Mouse (Mus musculus) megakaryocyte, adult 5-6 weeks (primary cell): ENCODE measurements around the gene Cacna1g. TPM values are rescaled to one million over a fixed set of nuclear protein-coding genes. Genes with fewer than 3 reads are reported as not detected.

Source experiments
- ATAC-seq: 2 replicates; pipeline ENCODE4 v1.8.0; 2016; ENCODE audit warnings: mild to moderate bottlenecking, inconsistent platforms; ENCODE audit not compliant: poor library complexity, severe bottlenecking
- total RNA-seq, 2 experiments: library from RNA; stranded (forward) in 1 of 2; stranded (reverse) in 1 of 2; fragments of 153-499, 151-499 nt in 1 of 2; fragments of 221-1000, 200-1000 nt in 1 of 2; gene quantifications; 2 replicates each; pipeline versions ENCODE4 v1.2.3 to v1.2.4; 2015 to 2017

The Cacna1g gene
- total RNA-seq, 2 experiments from 2014 or later, result 0.96 TPM; not detected in 1

DNA sequence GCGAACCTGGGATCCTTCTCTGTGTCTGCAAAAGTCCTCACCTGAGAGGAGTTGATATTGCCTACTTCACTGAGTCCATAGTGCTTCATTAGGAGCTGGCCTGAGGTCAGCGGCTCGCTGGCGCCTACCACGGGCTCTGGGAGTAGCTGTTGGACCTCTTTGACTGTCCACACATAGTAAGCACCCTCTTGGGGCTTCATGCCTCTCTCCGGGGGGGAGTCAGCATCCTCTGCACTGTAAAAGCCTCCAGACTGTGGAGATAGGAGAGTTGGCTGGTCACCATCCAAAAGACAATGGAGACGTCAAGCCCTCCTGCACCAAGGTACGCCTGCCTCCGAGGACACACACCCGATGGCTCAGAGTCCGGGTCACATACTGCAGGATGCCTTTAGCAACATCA, 8.7 kb upstream of the Cacna1g start:
- ATAC-seq, result no peak

DNA sequence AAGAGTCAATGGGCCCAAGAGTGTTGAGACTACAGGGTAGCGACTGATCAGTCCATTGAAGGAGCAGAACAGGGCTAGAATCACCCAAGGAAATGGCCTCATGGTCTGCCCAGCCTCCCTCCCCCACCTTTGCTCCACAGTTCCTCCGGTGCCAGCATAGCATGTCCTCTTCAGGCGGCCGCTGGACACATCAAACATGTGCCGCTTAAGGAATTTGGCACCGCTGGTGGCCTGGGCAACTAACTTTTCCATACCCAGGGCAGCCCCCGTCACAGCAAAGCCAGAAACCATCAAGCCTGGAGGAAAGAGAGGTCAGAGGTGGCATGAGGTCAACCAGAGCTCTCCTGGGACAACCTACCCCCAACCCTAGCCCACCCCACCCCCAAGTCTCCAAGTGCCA, 8.0 kb upstream of the Cacna1g start:
- ATAC-seq, result no peak

DNA sequence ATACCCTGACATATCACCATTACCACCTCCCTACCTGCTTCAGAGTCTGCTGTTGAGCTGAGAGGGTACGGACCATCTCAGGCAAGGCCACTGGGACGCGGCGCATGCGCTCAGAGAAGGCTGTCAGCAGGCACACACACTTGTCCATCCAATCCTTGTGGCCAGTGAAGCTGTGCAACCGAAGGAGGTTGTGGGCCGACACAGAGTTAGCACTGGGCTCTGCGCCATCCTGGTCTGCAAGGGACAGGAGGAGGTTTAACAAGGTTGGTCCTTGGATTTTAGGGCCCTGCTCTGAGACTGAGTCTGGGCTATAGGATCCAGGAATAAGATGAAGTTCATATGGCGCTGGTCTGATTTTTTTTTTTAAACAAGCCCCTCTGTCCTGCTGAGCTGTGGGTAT, 6.4 kb upstream of the Cacna1g start:
- no peak for ATAC-seq

DNA sequence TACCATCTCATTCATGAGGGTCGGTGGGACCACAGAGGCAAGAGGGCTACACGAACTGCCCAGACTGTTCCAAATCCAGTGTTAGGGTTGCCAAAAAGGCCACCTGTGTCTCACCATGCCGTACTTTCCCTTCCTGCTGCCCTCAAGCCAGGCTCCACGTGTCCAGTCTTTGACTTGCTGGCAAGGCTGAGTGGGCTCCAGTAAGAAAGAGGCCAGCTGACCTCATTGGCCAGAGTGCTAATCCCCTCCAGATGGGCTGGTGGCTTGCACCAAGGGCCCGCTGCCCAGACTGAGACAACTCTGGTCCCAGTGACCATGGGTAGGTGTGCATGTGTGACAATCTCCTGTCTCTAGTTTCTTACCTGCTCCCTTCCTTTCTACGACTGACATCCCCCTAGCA, 3.7 kb upstream of the Cacna1g start:
- ATAC-seq, result no peak

DNA sequence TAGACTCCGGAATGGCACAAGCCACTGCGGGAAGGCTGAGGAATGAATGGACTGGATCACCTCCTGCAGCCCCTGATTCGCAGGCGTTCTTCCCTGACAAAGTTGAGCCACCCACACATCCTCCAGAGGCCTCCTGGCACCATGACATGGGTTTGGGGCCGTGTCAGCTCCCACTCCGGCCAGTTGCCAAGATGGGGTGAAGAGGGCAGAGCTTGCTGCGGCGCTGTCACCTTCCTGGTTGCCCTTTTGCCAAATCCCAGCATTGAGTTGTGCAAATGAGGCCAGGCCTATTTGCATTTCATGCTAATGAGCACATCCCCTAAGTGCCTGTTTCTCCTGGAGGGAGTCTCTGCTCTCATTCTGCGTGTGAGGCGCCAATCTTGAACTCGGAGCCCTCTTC, 1.7 kb upstream of the Cacna1g start:
- ATAC-seq, result no peak

DNA sequence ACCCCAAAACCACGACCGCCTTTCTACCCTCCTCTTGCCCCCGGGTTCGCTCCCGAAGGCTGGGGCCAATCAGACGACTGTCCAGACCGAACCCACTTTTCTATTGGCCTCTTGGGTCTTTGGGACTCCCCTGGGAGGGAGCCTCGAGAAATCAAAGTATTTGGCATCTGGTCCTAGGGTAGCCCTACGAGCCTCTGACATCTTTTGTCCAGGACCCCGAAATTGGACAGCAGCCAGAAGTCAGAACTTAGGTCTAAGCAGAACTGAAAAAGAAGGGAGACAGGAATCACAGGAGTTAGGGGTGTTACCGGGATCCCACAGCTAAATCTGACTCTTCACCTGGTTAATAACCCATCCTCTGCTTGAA, 529 bp upstream of the Cacna1g start:
- ATAC-seq, result no peak

DNA sequence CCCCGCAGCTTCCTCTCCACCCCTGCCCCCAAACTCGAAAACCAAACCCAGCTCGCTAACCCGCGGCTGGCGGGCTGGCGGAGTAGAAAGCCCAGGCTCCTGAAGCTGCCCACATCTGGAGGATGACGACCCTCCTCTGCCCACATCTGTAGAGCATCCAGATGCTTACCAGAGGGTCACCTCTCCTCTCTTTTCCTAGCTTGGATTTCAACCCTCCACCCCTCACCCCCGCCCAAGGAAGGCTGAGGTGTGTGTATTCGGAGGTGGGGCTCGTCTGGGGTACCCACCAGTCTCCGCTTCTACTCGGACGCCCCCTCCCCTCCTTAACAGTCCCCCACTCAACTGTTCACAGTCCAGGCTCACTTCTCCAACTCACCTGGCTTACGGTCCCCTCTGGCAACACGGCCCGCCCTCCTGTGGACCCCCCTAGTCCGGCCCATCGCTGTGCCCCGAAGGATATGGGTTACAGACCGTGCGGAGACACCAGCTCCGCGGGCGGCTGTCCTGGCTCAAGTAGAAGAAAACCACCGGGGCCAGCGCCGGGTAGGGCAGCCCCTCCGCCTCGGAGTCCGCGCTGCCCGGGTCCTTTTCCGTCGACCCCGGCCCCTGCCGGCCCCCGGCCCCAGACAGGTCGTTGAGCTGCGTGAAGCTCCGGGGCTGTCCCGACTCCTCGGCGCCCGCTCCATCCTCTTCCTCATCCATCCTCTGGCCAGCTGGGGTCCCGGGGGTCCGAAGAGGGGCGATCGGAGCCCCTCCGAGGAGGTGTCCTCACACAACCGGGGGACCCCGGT, 887 bp downstream of the Cacna1g start:
- no peak for ATAC-seq

DNA sequence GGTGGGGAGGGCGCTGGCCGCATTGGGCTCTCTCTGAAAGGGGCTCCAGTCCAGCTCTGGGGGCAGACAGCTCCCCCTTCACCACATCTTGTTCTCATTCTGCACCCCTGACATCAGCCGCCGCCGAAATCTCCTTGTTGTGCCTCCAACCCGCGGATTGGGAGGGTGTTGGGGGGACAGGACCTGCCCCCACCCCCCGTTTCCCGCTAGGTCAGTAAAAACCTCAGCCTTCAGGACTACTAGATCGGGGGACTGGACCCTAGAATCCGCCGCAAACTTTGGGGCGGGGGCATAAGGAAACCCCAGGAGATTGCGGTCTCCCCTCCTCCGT, 1.4 kb downstream of the Cacna1g start:
- ATAC-seq, result no peak

DNA sequence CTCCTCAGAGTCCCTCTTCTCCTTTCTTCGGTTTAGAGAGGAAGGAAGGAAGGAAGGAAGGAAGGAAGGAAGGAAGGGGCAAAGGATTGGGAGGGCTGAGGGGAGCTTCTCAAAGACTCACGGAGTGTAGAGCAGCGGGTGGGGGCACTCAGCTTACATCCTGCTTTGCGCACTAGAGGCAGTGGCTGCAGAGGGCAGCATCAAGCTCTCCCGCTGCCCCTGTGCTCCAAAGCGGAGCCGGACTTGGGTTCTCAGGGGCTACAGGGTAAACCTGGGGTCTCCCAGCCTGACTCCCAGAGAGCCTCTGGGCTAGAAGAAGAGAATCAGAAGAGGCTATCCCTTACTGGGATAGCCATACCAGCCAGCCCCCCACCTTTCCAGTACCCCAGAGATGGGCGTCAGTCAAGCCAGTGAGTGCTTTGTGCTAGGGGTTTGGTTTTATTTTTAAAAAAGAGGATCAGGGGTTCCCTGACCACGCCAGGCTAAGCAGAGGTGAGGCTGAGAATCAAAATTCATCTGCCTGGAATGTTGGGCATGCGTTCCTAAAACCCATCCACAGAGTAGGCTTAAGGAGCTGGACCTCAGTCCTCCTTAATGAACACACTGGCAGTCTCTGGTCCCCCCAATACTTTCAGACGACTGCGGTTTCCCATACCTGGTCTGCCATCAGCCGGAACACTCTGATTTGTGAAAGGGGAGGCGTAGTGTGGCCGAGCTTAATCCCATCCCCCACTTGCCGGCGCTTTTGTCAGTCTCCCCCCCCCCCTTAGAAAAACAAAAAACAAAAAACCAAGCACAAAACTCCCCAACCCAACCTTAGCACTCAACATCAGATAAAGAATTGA, 2.0 kb downstream of the Cacna1g start:
- ATAC-seq, result no peak

DNA sequence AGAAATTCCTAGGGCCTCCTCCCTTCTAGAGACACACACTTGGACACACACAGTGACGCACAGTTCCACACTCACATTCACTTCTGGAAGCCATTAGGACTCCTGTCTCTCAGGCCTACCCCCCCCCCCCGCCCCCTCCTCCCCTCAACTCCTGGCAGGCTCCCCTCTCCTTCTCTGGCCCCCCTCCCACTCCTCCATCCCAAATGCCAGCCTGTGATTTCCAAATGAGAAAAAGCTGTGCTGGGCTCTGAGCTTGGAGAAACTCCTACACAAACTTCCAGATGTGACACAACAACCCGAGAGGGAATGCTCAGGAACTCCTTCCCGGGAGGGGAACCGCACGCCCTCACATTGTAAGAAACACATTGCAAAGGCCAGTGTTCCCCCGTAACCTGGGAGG, 3.6 kb downstream of the Cacna1g start:
- no peak for ATAC-seq

DNA sequence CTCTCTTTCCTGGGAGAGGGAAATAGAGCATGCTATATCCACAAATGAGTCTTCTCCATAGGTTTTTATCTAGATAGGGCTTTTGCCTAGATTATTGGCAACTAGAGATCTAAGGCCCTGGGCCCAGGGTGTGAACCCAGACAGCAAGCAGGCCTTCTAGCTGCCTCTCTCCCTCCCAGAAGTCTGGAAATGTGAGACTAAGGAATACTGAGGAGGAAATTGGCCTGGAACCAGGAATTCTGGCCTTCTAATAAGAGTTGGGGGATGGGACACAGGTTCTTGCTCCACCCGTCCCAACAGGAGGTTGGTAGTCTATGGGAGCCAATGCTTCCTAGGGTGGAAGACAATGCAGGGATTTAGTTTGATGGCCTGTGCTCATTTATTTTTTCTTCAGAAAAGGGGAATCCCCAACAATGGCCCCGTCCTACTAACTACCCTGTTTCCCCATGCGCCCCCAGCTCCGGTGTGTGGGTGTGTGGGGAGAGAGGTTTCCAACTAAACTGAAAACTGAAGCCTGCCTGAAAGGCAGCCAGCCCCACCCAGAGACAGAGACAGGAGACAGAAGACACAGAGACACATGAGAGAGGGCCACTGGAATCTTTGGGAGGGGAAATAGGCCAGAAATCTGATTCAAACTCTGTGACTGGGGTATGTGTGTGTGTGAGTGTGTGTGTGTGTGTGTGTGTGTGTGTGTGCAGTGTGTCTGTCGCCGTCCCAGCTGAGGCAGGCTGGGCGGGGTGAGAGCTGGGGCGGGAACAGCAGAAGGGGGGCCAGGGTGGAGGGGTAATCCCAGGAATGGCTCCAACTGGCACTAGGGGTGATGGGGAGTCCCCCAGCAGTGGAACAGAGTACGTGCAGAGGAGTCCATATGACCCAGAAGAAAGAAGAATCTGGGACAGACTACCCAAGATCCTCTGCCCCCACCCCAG, 4.6 kb downstream of the Cacna1g start:
- no peak for ATAC-seq

DNA sequence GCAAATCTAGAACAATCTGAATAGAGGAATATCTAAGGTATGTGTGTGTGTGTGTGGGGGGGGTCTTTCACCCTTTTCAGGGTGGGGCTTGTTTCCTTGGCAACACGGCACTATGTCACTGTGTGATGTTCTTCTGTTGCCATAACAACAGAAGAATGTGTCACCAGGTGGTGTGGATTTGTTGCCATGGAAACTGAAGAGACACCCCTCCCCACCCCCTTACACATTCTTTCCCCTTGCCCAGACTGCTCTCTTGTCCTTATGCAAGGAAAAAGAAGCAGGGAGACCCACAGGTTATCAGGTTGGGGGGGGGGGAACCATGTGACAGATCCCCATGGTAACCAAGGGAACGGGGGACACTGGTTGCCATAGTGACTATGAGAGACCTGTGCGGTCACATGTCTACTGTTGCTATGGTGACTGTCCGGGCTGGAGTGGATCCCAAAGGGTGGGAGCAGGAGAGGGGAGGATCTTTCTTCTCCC, 5.4 kb downstream of the Cacna1g start:
- no peak for ATAC-seq

DNA sequence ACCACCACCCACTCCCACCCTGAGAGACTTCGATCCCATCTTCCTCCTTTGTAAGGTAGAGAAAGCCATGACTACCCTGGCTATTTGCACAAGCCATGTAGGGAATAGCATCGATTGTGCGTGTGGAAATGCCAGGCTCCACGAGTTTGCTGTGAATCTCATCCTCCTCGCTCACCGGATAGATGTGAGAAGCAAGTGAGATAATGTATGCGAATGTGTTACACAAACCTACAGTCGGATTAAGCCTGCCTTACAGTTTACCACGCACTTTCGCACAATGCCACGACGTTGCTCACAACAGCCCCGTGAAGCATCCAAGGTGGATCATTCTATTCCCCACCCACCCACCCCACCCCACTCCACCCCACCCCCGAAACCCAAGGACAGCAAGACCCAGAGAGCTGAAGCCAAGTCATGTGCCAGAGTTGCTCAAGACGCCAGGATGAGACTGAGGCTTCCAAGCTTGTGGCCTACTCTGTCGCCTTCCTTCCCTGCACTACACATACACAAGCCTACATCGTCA, 7.6 kb downstream of the Cacna1g start:
- no peak for ATAC-seq

DNA sequence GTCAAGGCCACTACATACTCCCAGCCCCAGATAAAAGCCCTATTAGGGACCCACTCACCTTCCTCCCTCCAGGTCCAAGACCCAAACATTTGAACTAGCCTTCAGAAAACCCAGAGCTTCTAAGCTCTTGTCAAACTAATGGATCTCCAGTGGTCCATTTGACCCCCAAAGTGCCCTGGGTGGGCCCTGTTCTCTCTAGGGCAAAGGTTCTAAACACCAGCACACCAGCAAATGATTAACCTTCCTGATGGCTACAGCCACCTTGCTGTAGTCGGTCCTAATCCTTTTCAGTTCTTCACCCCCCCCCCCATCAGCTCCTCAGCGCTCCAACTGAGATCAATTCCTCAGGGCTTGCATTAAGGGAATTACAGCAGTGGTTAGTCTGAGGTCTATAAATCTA, 9.8 kb downstream of the Cacna1g start:
- no peak for ATAC-seq

DNA sequence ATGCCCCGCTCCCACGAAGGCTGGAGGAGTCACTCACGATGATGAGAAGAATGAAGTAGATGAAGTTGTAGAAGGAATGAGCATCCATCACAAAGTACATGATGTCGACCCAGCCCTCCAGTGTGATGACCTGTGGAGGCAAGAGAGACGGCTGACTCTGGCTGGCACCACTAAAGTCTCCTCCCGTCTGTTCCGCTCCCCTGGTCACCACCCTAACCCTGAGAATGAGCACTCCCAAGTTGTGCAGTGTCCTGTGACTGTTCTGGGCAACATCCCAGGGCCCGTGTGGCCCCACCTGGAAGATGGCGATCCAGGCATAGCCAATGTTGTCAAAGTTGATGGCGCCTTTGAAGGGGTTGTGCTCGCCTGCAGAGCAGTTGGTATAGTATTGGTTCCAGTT, 12.1 kb downstream of the Cacna1g start:
- no peak for ATAC-seq

DNA sequence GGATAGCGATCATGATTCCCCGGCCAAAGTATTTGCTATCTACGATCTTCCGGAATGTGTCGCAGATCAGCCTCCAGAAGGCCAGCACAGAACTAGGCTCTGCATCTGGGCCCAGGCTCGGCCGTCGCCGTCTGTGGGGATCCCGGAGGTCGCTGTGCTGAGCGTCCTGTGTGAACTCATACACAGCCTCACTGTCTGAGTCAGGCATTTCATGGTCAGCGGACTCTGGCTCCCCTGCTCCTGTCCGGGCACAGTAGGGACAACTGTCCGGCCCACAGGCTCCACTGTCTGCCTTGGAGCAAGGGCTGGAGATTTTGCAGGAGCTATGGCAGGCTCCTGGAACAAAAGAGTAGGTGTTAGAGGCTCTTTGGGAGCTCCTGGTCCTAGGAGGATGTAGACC, 17.0 kb downstream of the Cacna1g start:
- ATAC-seq, result no peak

DNA sequence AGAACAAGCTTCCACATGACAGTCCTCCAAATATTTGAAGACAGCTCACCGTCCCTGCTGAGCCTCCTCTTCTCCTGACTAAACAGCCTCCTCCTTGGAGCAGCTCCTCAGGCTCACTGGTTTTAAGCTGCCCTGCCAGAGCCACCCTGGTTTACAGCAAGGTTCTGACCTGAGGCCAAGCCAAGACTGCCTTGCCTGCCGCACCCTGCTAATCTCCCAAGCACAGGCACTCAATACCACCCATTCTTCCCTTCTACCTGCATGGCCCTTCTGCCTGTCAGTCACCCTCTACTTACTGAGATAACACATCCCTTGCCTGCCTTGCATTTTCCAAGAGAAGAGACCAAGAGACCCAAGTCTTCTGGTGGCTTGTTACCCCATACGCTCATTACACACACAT, 17.7 kb downstream of the Cacna1g start:
- 0 out of 2 replicates have a peak, but pooled peaks have one; percentile 18 for ATAC-seq

DNA sequence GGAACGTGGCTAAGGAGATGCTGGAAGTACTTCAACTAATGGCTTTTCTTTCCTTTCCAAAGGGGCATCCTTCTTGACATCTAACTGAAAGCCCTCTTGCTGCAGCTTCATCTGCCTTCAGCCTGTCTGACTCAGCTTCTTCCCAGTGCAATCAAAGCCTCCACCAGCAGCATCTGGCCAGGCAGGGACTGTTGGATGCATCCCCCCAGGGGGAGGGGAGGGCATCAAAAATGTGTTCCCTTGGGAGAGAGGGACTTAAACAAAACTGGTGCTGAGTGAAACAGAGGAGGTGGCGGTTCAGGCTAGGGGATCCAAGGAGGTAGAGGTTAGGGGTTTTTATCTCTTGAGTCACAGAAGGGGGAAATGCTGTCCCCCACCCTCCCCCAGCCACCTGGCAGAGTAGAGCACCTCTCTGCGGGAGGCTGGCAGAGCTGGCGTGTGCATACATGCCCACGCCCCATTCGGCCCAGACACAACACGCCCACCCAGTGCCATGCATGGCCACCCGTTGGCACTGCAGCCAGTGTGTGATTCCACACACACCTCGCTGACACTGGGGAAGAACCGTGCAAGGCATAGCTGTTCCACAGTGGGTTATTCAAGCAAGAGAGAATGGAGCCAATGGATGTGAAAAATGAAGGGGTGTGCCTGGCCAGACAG, 18.7 kb downstream of the Cacna1g start:
- ATAC-seq, result no peak

DNA sequence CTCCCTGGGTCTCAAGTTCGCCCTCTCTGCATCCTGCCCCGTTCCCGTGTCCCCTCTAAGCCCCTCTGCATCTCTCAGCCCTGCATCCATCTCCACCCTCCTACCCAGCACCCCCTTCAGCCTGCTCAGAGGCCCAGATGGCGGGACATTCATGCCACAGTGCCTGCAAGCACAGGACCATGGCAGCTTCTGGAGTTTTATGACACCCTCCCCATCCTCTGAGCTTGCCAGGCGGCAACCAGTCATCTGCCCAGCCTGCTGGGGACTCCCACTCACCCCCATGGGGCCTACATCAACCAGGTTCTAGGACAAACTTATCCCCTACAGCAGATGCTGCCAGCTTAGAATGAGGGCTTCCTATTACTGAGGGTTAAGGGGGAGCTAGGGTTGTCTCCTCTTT, 19.2 kb downstream of the Cacna1g start:
- no peak for ATAC-seq

DNA sequence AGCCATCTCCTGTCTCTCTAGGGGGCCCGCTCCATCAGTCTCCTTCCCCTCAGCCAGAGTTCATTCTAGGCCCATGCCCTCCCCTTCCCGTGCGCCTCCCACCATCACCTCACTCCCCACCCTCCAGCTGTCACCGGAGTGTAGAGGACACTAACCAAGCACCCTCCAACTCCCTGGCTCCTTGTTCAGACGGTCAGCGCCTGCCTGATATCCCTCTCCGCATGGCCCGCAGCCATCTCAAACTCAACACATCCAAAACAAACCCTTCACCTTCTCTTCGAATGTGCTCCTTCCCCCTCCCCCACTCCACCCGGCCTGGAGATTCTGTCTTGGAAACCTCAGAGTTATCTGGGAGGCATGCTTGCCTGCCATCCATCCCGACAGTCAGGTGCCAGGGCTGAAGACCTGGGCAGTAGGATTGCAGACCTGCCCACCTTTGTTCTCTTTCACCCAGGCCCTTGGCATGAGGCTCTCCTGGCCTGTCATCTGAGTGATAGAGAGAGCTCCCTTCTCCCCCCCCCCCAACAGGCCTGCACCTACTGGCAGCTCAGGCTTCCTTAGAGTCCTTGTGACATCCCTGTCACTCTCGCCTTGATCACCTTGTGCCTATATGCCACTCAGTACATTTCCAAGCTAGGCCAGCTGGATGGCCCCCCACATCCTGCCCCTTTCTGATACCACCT, 22.8 kb downstream of the Cacna1g start:
- ATAC-seq, result no peak
